ENCODE assay signal across 13 mouse cellular contexts in the genomic region with DNA sequence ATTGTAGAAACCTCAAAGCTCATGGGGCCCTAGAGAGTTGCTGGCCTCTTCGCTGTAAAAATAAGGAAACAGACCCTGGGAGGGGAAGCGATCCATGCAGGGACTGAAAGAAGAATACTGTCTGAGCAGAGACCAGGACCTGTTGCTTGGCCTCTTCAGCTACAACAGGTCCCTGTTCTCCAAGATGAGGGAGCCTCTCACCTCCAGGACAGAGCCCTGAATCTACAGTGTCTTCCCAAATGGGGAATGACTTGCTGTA.
DNase-seq lines count a peak whose midpoint lies in the region; ATAC-seq and TF ChIP-seq lines count a peak whose summit lies in the region.
"Had no signal": no experiment of that assay in that cellular context is flagged by ENCODE, and none has a peak within 500 bp of the region (broad histone marks: within the 10 kb centered on the region; RNA-seq: fewer than 3 reads in every experiment).

No protein-coding gene starts in this region.

- no peak for TF ChIP-seq POLR2A in embryonic fibroblast, embryonic 13.5 days (IDR thresholded peaks at IDR 0.05; ENCODE audit: low read depth, low read length)

- H3K9ac ChIP-seq in heart, embryonic 15.5 days = no peak overlapping the region
- H3K9ac ChIP-seq in lung, embryonic 16.5 days (ENCODE audit: low read length) = no peak overlapping the region
- H3K9ac ChIP-seq: liver, embryonic 12.5 days; midbrain, embryonic 13.5 days had no signal

- H3K4me3 ChIP-seq in heart, embryonic 15.5 days = no peak overlapping the region
- no peak overlapping the region for H3K4me3 ChIP-seq in lung, embryonic 16.5 days (ENCODE audit: low read length)
- H3K4me3 ChIP-seq in embryonic fibroblast, embryonic 13.5 days (ENCODE audit: insufficient read depth, low read length) = no peak overlapping the region
- H3K4me3 ChIP-seq: liver, embryonic 12.5 days; midbrain, embryonic 13.5 days had no signal

- peaks cover 2% of the 10 kb centered on the region; the same call in 1 of the 2 replicates for H3K4me1 ChIP-seq in heart, embryonic 15.5 days (replicated peaks)
- H3K4me1 ChIP-seq in lung, embryonic 16.5 days (replicated peaks; ENCODE audit: control insufficient read depth, insufficient read depth, low read length) = 0 out of 2 replicates have a peak, but pooled peaks cover 4% of the 10 kb centered on the region
- H3K4me1 ChIP-seq in embryonic fibroblast, embryonic 13.5 days (ENCODE audit: control insufficient read depth, insufficient read depth, low read length) = no peaks in the 10 kb centered on the region; the same call in 1 of the 2 replicates
- H3K4me1 ChIP-seq: liver, embryonic 12.5 days had no signal

- no peak overlapping the region for H3K4me2 ChIP-seq in heart, embryonic 15.5 days
- H3K4me2 ChIP-seq in lung, embryonic 16.5 days (ENCODE audit: low read depth, low read length) = no peak overlapping the region
- H3K4me2 ChIP-seq: liver, embryonic 12.5 days; midbrain, embryonic 13.5 days had no signal

- H3K36me3 ChIP-seq in heart, embryonic 15.5 days = no peaks in the 10 kb centered on the region
- no peaks in the 10 kb centered on the region for H3K36me3 ChIP-seq in lung, embryonic 16.5 days (ENCODE audit: control insufficient read depth, insufficient read depth, low read length)
- H3K36me3 ChIP-seq: liver, embryonic 12.5 days; midbrain, embryonic 13.5 days had no signal

- no peak for DNase-seq in heart, postnatal 36 days
- DNase-seq in lung, postnatal 4 days = no peak
- no peak for DNase-seq in retina, embryonic 14.5 days (ENCODE audit: low spot score)
- DNase-seq in cerebellum, adult 11 months = no peak
- DNase-seq: cerebellum, adult 8-10 months; embryo, embryonic 11 days; right cerebral cortex, postnatal 25 days; thymus, adult 18-20 months had no signal

- 55% methylated on average over 2 of the region's 2 CpGs for WGBS in heart, embryonic 15.5 days
- WGBS in lung, embryonic 16.5 days = 58% methylated on average over 2 of the region's 2 CpGs

- H3K9me3 ChIP-seq in heart, embryonic 15.5 days (replicated peaks) = no peaks in the 10 kb centered on the region
- H3K9me3 ChIP-seq in lung, embryonic 16.5 days (ENCODE audit: control insufficient read depth, low read length) = no peaks in the 10 kb centered on the region
- H3K9me3 ChIP-seq: liver, embryonic 12.5 days; midbrain, embryonic 13.5 days had no signal

- no peak; the same call in 1 of the 2 replicates for ATAC-seq in heart, embryonic 15.5 days (replicated peaks; ENCODE audit: insufficient number of reproducible peaks, insufficient read depth, low FRiP score, low read depth)
- no peak for ATAC-seq in lung, embryonic 16.5 days (ENCODE audit: low read depth)
- ATAC-seq: liver, embryonic 12.5 days; midbrain, embryonic 13.5 days had no signal

- peaks cover 66% of the 10 kb centered on the region for H3K27me3 ChIP-seq in heart, embryonic 15.5 days
- peaks cover 32% of the 10 kb centered on the region for H3K27me3 ChIP-seq in lung, embryonic 16.5 days (ENCODE audit: control insufficient read depth, insufficient read depth, low read depth, low read length)

- TF ChIP-seq CTCF in embryonic fibroblast, embryonic 13.5 days (IDR thresholded peaks at IDR 0.05; ENCODE audit: borderline replicate concordance, insufficient read depth, low read length) = no peak

- intact Hi-C loops in heart, postnatal 36 days (cut with DNase I) = no loop called here

- H3K27ac ChIP-seq in heart, embryonic 15.5 days = peak overlapping the region; percentile 61
- H3K27ac ChIP-seq in lung, embryonic 16.5 days (ENCODE audit: low read length) = peak overlapping the region; percentile 33
- peak overlapping the region; percentile 14; the same call in 1 of the 2 replicates for H3K27ac ChIP-seq in embryonic fibroblast, embryonic 13.5 days (ENCODE audit: insufficient read depth, low read length)
- H3K27ac ChIP-seq: liver, embryonic 12.5 days; midbrain, embryonic 13.5 days had no signal
